Mouse (Mus musculus): Measurements from ENCODE around the gene Zbtb20.

GRCm38 (mm10) chr16:42863231-42863630 lies 12.4 kb upstream of the Zbtb20 start:
- TF ChIP-seq CTCF (IDR thresholded peaks at IDR 0.05; ENCODE audit: low read depth, low read length) (no peak), POLR2AphosphoS5 (IDR thresholded peaks at IDR 0.05; ENCODE audit: insufficient replicate concordance, low read depth, low read length) (no peak), GATA1 (IDR thresholded peaks at IDR 0.05; ENCODE audit: borderline replicate concordance, low read length) (no peak), GATA2 (IDR thresholded peaks at IDR 0.05; ENCODE audit: borderline replicate concordance, low read depth, low read length) (no peak), TAL1 (conservative IDR thresholded peaks at IDR 0.05; ENCODE audit: low read depth, low read length) (no peak)

Measured in G1E (cell line).